Mouse (Mus musculus): ENCODE results near the gene Arhgap20.

GRCm38 (mm10) chr9:51883319-51883718, 118.2 kb downstream of the Arhgap20 start:
- TF ChIP-seq CTCF (IDR thresholded peaks at IDR 0.05; ENCODE audit: insufficient read depth, low read depth, low read length) (no peak), POLR2A (IDR thresholded peaks at IDR 0.05; ENCODE audit: insufficient read depth, low read depth, low read length) (no peak)
